Mouse (Mus musculus) neutrophil, adult 83 days (primary cell): ENCODE data around the gene Gm20489. TPM values are rescaled to one million over a fixed set of nuclear protein-coding genes. Genes with fewer than 3 reads are reported as not detected.

Experiments
- total RNA-seq, 2 experiments: library from RNA; stranded (reverse); gene quantifications; one replicate each; pipeline ENCODE4 v1.2.4; 2023

Gene Gm20489
- not detected for total RNA-seq

DNA sequence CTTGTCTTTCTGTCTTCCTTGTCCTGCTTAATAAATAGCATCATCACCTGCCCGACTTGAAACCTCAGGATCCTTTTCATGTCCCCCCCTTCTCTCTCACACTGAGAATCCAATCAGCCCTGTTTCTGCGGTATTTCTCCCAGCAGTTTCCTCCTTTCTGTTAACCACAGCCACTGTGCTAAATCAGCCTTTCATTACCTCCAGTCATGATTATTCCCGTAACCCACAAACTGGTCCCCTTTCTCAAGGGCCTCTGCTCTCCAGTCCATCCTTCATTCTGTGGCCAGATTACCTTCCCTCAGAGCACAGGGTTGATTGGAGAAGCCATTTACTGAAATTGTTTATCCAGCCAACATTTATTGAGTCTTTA is at the start of gene Gm20489:
Gm20489 (minus strand) TSS at position 269 of the 370 bp plus-strand sequence.

DNA sequence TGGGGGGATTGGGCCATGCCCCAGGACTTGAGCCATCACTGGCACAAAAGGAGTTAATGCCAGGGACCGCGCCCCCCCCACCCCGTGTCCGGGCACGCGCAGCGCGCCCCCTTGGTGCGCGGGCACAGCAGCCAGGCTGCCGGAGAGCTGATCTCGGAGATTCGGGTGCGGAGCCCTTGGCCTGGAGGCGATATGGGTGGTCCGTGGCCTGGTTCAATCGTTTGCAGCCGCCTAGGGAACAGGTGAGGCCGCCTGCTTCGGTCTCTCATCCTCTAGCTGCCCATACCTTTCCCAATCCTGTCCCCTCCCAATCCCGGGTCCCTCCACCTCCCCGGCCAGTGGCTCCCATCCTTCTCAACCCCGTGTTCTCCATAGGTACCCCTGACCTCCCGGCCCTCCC is 30.2 kb upstream of the Gm20489 start, which contains the start of gene Nlgn3:
Nlgn3 (plus strand) TSS at position 114 of the 400 bp plus-strand sequence.

DNA sequence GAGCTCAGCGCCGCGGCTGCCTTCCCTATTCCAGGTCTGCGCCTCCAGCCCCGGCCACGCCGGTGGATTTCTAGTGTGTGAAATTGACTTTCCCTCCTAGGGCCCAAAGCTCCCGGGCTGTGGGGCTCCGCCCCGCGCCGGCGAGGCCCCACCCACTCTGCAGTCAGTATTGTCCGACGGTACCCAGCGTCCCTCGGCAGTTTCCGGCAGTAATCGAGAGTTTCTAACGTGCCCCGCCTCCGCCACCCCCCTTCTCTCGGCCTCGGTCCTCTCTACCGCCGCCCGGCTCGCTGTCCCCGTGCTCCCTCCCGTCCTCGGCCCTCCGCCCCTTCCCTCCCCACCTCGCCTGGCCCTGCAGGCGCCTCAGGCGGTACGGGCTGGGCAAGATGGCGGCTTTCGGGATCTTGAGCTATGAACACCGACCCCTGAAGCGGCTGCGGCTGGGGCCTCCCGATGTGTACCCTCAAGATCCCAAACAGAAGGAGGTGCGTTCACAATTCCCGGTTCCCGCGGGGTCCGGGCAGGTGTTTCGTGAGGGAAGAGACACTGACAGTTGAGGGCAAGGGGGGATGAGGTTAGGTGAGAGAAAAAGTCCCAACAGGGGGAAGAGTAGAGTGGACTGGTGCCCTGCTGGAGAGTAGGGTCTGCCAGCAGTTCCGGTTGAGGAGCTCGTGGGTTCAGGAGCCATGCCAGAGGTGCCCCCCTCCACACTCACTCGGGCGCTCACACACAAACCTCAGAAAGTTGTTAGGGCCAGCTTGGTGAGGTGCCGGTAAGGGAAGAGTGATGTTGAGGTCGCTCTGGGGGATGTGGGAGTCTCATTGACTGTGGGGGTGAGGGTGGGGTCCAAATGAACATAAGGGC is 5.3 kb upstream of the Gm20489 start, which contains the start of gene Med12:
Med12 (plus strand) TSS at position 156 of the 864 bp plus-strand sequence.

DNA sequence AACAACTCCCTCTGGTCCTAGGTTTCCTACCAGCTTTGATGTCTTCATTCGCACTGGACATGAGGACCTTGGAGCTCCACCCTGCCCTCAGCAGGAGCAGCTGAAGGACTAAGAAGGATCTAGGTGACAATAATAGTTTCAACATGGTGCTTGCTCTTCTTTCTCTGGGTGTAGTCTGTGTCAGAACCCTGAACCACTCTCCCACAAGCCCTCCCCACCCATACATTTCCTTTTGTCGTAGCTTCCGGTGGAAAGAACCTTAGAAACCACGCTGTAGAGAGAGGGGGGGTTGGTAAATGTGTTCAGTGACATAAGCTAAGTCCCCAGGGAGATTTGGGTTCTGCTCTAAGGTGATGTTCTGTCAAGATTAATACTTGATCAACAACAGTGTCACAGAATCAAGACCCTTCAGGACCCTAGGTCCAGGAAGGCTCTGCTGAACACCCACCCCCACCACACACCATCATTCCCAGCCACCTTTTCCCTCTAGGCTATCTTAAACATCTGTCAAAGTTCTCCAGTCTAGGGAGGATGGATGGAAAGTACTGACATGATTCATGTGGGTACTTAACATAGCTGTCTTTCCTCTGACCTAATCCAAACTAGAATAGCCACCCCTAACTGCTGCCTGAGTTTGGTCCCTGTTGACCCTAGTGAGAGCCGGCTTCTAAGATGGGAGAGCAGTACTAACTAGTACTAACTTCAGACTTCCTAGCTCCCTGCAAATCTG is 633 bp downstream of the Gm20489 start, which contains the start of gene Il2rg:
Il2rg (minus strand) TSS at position 231 of the 730 bp plus-strand sequence.

DNA sequence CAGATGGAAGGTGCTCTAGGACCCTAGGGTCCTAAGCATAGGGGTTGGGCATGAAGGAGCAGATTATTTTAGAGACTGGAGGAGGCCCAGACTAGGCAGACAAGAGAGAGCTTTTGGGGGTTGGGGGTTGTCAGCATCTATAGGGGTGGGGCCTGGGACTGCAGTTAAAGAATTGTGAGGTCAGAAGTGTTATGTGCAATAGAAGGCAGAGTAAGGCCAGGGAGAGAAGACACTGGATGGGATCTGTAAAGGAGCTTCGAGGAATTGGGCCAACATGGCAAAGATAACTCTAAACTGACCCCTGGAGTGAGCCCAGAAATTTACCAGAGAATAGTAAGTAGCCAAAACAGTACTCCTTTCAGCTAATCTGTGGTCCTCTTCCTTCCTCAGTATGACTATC is 4.9 kb downstream of the Gm20489 start, which contains the start of gene Gm614:
Gm614 (minus strand) TSS at position 101 of the 400 bp plus-strand sequence.

DNA sequence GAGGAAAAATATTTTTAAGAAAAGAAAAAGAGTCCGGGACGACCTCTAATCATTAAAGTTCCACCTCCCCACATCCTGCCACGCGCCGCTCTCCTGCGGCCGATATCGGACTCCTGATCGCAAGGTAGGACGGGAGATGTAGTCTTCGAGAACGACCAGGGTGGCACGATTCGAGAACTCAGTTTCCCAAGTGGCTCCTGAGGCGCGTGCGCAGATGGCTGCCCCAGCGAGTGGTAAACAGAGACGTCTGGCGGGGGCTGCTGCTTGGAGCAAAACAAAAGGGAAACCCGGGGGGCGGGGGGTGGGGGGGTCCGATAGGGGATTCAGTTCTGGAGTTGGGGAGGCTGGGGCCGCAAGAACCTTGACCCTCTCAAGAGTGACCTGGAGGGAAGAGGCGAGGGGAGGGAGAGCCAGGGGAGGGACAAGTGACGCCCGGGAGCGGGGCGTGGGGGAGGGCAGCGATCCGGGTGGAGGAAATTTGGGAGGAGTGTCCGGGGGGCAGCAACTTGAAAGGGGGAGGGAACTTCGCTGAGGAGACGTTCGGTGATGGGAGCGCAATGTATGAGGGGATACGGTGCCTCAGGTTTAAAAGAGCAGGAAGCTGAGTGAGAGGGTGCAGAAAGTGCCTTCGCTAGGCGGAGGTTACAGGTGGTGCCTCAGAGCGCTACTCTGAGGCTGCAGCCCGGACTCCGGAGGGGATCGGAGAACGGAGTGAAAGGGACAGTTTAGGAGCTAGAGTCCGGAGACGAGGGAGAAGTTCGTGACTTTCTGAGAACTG is 14.7 kb downstream of the Gm20489 start, which contains the start of gene Foxo4:
Foxo4 (plus strand) TSS at position 577 of the 778 bp plus-strand sequence.

DNA sequence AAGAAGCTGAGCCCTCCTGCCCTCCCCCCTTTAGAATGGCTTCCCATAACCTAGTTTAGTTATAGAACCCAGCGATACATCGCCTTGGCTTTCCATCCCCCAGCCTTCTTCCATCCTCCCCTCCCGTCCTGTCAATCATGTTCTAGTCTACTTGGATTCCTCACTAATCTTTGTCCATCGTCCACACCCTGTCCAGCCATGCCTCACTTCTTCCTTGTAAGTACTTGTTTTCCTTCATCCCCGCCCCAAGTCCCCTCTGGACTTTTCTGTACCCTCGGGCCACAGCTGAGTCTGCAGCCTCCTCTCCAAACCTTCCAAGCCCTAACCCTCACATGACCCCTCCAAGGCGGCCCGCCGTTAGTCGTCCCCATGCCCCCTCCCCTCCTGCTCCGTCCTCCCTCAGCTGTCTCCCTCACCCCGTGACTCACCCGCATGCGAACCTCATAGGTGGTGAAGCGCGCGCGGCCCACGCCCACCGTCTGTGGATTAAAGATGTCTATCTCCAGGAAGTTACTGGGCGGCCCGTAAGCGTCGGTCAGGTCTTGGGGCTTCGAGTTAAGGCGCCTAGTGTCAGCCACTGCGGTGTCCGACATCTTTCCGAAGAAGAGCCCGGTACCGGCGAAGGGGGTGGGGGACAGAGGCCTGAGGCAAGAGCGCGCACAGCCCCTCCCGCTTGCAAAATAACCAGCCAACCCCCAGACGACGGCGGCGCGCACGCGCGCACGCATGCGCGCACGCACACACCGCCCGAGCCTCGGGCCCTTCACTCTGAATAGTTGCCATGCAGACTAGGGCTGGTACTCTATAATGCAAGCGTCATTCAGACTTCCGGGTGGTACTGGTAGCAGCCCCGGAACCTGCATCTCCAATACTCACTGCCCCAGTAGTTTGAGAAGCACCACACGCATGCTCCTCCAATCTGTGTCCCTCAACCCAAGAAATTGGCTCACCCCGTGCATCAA is 46.7 kb downstream of the Gm20489 start, which contains the start of gene Snx12:
Snx12 (minus strand) TSS at position 730 of the 962 bp plus-strand sequence.

Other genes with a start within 250 kb of the Gm20489 start
- gene Tex11, start 209.4 kb downstream of the Gm20489 start, total RNA-seq: not detected
- gene Slc7a3, start 183.0 kb downstream of the Gm20489 start, total RNA-seq: not detected
- gene Snx12, start 46.5 kb downstream of the Gm20489 start, total RNA-seq: 10 to 100 TPM; 32.6 to 49.2 TPM
- gene Foxo4, start 14.5 kb downstream of the Gm20489 start, total RNA-seq: 10 to 100 TPM; 23.1 to 25.6 TPM
- gene Gm614, start 5.0 kb downstream of the Gm20489 start, total RNA-seq: 1 to 10 TPM; 1.3 to 3.4 TPM
- gene Il2rg, start 768 bp downstream of the Gm20489 start, total RNA-seq: 10 to 100 TPM; 31.6 to 32.8 TPM
- 10 to 100 TPM; 55.6 to 59.1 TPM for gene Med12, start 5.0 kb upstream of the Gm20489 start, total RNA-seq
- gene Nlgn3, start 30.1 kb upstream of the Gm20489 start, total RNA-seq: under 1 TPM in 1 of 2 experiments, not detected in 1; 0.46 TPM
- gene Gjb1, start 107.4 kb upstream of the Gm20489 start, total RNA-seq: not detected
- 10 to 100 TPM; 17.6 to 20.4 TPM for gene Zmym3, start 151.8 kb upstream of the Gm20489 start, total RNA-seq
- 100 to 1,000 TPM; 126 to 152 TPM for gene Nono, start 160.3 kb upstream of the Gm20489 start, total RNA-seq
- 1 to 10 TPM in 1 of 2 experiments, under 1 TPM in 1; 0.79 to 1.1 TPM for gene Itgb1bp2, start 180.1 kb upstream of the Gm20489 start, total RNA-seq